Mouse (Mus musculus) cerebellum, adult 11 months (tissue): ENCODE measurements around the gene Gm14393.
"Not testable (repeated sequence)": the region's sequence is repeated elsewhere in the genome, so short reads cannot be mapped to it uniquely, and the experiment has no call there.

Experiments
- DNase-seq: peaks from one replicate; pipeline ENCODE4 v3.0.0; 2022

Gene Gm14393

DNA sequence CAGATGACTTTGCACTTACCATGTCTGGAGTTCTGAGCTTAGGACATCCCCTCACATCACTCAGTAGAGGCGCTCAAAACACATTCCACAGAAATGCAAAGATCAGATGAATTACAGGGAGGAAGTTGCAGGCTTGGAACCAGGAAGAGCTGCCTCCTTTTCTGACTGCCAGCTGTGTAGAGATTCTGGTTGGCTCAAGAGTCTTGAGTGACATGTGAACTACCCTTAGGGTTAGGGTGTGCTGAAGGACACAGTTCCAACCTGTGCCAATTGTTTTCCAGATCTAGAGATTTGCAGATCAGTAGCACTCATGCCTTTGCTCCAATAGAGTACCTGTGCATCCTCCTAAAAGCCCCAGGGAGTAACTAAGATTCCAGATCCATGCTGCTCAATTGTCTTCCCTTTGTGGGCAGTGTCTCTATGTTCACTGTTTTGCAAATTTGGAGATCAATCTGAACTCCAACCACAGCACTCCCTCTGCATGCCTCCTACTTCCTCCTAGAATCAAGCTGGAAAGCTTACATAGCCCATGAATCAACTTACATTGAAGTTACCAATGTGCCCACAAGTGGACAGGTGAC, at the start of gene Gm14393:
Gm14393 (minus strand) TSS at position 101 of the 581 bp plus-strand sequence.
- DNase-seq, result not testable (repeated sequence)

DNA sequence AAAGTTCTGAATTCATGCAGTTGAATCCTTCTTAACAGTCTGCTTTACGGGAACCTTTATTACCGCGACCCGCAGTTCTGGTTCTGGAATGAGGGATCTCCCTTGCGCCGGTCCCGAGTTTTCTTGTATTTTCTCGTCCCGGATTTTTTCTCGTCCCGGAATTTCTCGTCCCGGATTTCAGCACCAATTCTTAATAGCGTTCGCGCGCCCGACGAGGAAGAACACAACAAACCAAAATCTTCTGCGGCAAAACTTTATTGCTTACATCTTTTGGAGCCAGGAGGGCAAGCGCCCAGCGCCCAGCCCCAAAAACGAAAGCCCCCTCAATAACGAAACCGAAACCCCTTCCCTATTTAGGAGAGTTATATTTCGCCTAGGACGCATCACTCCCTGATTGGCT, 23.3 kb downstream of the Gm14393 start:
- DNase-seq, result not testable (repeated sequence)
